13 mouse cellular contexts compared by ENCODE assay signal in genomic region chr19:54533858-54534257, GRCm38 (mm10).
DNase-seq lines count a peak whose midpoint lies in the region; ATAC-seq lines count a peak whose summit lies in the region.
"Had no signal": no experiment of that assay in that cellular context is flagged by ENCODE, and none has a peak within 500 bp of the region (broad histone marks: within the 10 kb centered on the region; RNA-seq: fewer than 3 reads in every experiment).

No protein-coding gene starts in this region.

- H3K36me3 ChIP-seq in kidney, embryonic 14.5 days (ENCODE audit: control insufficient read depth, insufficient read depth, low read length) = no peaks in the 10 kb centered on the region
- H3K36me3 ChIP-seq: limb, embryonic 13.5 days had no signal

- H3K9ac ChIP-seq in kidney, embryonic 14.5 days (ENCODE audit: low read depth, low read length) = no peak overlapping the region
- H3K9ac ChIP-seq: limb, embryonic 13.5 days had no signal

- DNase-seq in cerebellum, postnatal 10 days = peak; percentile 34 to 47
- peak; percentile 4 for DNase-seq in kidney, adult 9 months
- peak; percentile 16 for DNase-seq in retina, postnatal 1 day
- no peak for DNase-seq in retina, embryonic 14.5 days (ENCODE audit: low spot score)
- no peak for DNase-seq in c-Kit-positive CD71-positive TER-119-positive erythroid progenitor cells, embryonic 14.5 days (ENCODE audit: low spot score)
- no peak for DNase-seq in ovary, postnatal 10 days (ENCODE audit: low spot score)
- DNase-seq: cerebellum, adult 2 months; gastrocnemius, postnatal 25 days; layer of hippocampus, adult 9-11 months had no signal

- ATAC-seq in cerebellum, adult (ENCODE audit: insufficient number of reproducible peaks, low FRiP score, low TSS enrichment) = no peak
- no peak for ATAC-seq in kidney, embryonic 14.5 days (ENCODE audit: low FRiP score, low TSS enrichment)

- no peak overlapping the region for H3K4me2 ChIP-seq in kidney, embryonic 14.5 days (replicated peaks; ENCODE audit: low read depth, low read length)
- H3K4me2 ChIP-seq: limb, embryonic 13.5 days had no signal

- no peaks in the 10 kb centered on the region for H3K27me3 ChIP-seq in kidney, embryonic 14.5 days (ENCODE audit: control insufficient read depth, insufficient read depth, low read length)
- H3K27me3 ChIP-seq: limb, embryonic 13.5 days had no signal

- no peaks in the 10 kb centered on the region for H3K4me1 ChIP-seq in kidney, embryonic 14.5 days (ENCODE audit: control insufficient read depth, insufficient read depth, low read length)
- H3K4me1 ChIP-seq: limb, embryonic 13.5 days had no signal

- H3K9me3 ChIP-seq in kidney, embryonic 14.5 days (ENCODE audit: control insufficient read depth, low read length) = no peaks in the 10 kb centered on the region
- H3K9me3 ChIP-seq: limb, embryonic 13.5 days had no signal

- H3K27ac ChIP-seq in kidney, embryonic 14.5 days (ENCODE audit: low read depth, low read length) = no peak overlapping the region
- H3K27ac ChIP-seq: limb, embryonic 13.5 days had no signal

- H3K4me3 ChIP-seq in kidney, embryonic 14.5 days (ENCODE audit: low read length) = no peak overlapping the region
- H3K4me3 ChIP-seq: erythroblast, embryonic 14.5 days; limb, embryonic 13.5 days had no signal

Comparison
In these comparisons a context has a peak if more than half of its experiments do, and no peak if none do; other contexts are left out.
1. DNase-seq: peak in cerebellum, postnatal 10 days (2 of 2), kidney, adult 9 months (single experiment) and retina, postnatal 1 day (single experiment); none in retina, embryonic 14.5 days (single experiment), c-Kit-positive CD71-positive TER-119-positive erythroid progenitor cells, embryonic 14.5 days (single experiment) and ovary, postnatal 10 days (single experiment).